Comparison of ENCODE assay signal across 8 mouse cellular contexts in the genomic region with DNA sequence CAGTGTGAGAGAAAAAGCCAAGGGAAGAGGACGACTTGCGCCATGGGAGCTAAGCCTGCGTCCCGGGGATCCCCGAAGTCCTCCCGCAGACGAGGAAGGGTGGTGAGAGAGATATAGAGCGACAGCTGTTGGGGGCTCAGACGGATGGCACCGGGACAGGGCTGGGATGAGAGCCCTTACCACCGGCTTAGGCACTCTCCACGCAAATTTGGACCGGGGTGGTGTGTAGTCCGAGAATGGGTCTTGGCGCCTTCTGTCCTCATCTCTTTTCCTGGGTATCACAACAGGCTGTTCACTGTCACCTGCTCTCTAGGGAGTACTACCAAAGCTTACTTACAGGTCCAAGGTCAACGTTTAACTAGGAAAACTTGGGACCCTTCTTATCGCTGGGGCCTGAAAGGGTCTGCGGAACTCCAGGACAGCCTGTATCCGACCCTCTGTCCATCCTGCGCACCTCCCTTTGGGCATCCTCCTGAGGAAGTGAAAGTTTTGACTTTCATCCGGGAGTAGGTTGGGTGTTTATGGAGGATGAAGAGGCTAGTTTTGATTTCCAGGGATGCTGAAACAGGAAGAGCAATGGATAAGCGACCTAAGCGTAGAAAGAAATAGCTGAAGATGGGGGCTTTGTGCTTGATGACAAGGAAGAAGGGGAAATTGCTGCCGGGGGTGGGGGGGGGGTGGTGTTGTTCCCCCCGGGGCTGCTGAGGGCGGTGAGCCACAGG. TPM values are rescaled to one million over a fixed set of nuclear protein-coding genes. Genes with fewer than 3 reads are reported as not detected.
A peak's percentile ranks its signal among the peaks of the same experiment; 100 is the strongest.
DNase-seq lines count a peak whose midpoint lies in the region; ATAC-seq and TF ChIP-seq lines count a peak whose summit lies in the region.

No protein-coding gene starts in this region.

- no peak for TF ChIP-seq CTCF in CH12.LX (conservative IDR thresholded peaks at IDR 0.05 in 1 of 2, IDR thresholded peaks at IDR 0.05 in 1 of 2; ENCODE audit: low read depth in 2 of 2, low read length in 2 of 2)

- H3K9me3 ChIP-seq in CH12.LX (replicated peaks; ENCODE audit: low read length), result no peaks in the 10 kb centered on the region
- H3K9me3 ChIP-seq in embryonic facial prominence, embryonic 11.5 days (replicated peaks; ENCODE audit: control insufficient read depth, low read length), result no peaks in the 10 kb centered on the region
- H3K9me3 ChIP-seq in limb, embryonic 10.5 days (replicated peaks), result no peaks in the 10 kb centered on the region
- no peaks in the 10 kb centered on the region for H3K9me3 ChIP-seq in neural tube, embryonic 15.5 days (replicated peaks)

- H3K79me2 ChIP-seq in CH12.LX (replicated peaks; ENCODE audit: control insufficient read depth, extremely low read depth, insufficient read depth, poor library complexity, severe bottlenecking), result no peaks in the 10 kb centered on the region

- H3K9ac ChIP-seq in CH12.LX (ENCODE audit: insufficient read depth, low read depth), result 0 out of 2 replicates have a peak overlapping the region, but pooled peaks have one; percentile 11
- H3K9ac ChIP-seq in embryonic facial prominence, embryonic 11.5 days (replicated peaks; ENCODE audit: low read length), result peak overlapping the region; percentile 66
- peak overlapping the region; percentile 58 for H3K9ac ChIP-seq in neural tube, embryonic 15.5 days (replicated peaks)

- H3K27me3 ChIP-seq in CH12.LX (replicated peaks), result no peaks in the 10 kb centered on the region
- H3K27me3 ChIP-seq in embryonic facial prominence, embryonic 11.5 days (ENCODE audit: control insufficient read depth, insufficient read depth, low read length), result no peaks in the 10 kb centered on the region
- peaks cover 28% of the 10 kb centered on the region for H3K27me3 ChIP-seq in limb, embryonic 10.5 days (ENCODE audit: low read depth, poor library complexity, severe bottlenecking)
- peaks cover 12% of the 10 kb centered on the region; the same call in 1 of the 2 replicates for H3K27me3 ChIP-seq in neural tube, embryonic 15.5 days (replicated peaks)

- peak overlapping the region; percentile 69 for H3K4me2 ChIP-seq in CH12.LX (ENCODE audit: insufficient read depth, low read depth, poor library complexity, severe bottlenecking)
- peak overlapping the region; percentile 75 for H3K4me2 ChIP-seq in embryonic facial prominence, embryonic 11.5 days (ENCODE audit: low read depth, low read length)
- peak overlapping the region; percentile 87 for H3K4me2 ChIP-seq in neural tube, embryonic 15.5 days

- H3K4me1 ChIP-seq in CH12.LX (ENCODE audit: control insufficient read depth in 1 of 2, insufficient read depth in 2 of 2), result peaks cover 0 to 14% of the 10 kb centered on the region in 2 experiments; a peak in 2 of 4 replicates
- no peaks in the 10 kb centered on the region for H3K4me1 ChIP-seq in embryonic facial prominence, embryonic 11.5 days (ENCODE audit: control insufficient read depth, insufficient read depth, low read length)
- H3K4me1 ChIP-seq in limb, embryonic 10.5 days, result peaks cover 50% of the 10 kb centered on the region
- H3K4me1 ChIP-seq in neural tube, embryonic 15.5 days, result peaks cover 40% of the 10 kb centered on the region

- no peak for TF ChIP-seq RAD21 in CH12.LX (IDR thresholded peaks at IDR 0.05; ENCODE audit: low read depth, low read length)

- under 1% methylated on average over 26 of the region's 26 CpGs for WGBS in embryonic facial prominence, embryonic 11.5 days
- WGBS in limb, embryonic 10.5 days, result under 1% methylated on average over 26 of the region's 26 CpGs
- under 1% methylated on average over 26 of the region's 26 CpGs for WGBS in neural tube, embryonic 15.5 days

- H3K36me3 ChIP-seq in CH12.LX (replicated peaks in 1 of 2; ENCODE audit: control insufficient read depth in 1 of 2, insufficient read depth in 1 of 2, low read length in 1 of 2), result no peaks in the 10 kb centered on the region
- H3K36me3 ChIP-seq in embryonic facial prominence, embryonic 11.5 days (replicated peaks; ENCODE audit: control insufficient read depth, insufficient read depth, low read depth, low read length), result no peaks in the 10 kb centered on the region
- no peaks in the 10 kb centered on the region for H3K36me3 ChIP-seq in limb, embryonic 10.5 days
- no peaks in the 10 kb centered on the region for H3K36me3 ChIP-seq in neural tube, embryonic 15.5 days

- in situ Hi-C loops in CH12.LX (cut with MboI; ENCODE audit: low pct_ligation_motif_present, low pct_unique_long_range_greater_than_20kb, low sequenced_read_pairs), result loop anchor here (25.0 kb wide), 2 partner anchors 807 to 982 kb away; no protein-coding TSS in a partner anchor

- no peak overlapping the region for H3K27ac ChIP-seq in CH12.LX (ENCODE audit: insufficient read depth, low read depth)
- H3K27ac ChIP-seq in embryonic facial prominence, embryonic 11.5 days (replicated peaks; ENCODE audit: low read depth, low read length), result peak overlapping the region; percentile 31; the same call in 1 of the 2 replicates
- H3K27ac ChIP-seq in limb, embryonic 10.5 days, result peak overlapping the region; percentile 84
- H3K27ac ChIP-seq in neural tube, embryonic 15.5 days (replicated peaks), result peak overlapping the region; percentile 56

- peak; percentile 13; the same call in 1 of the 2 replicates for ATAC-seq in frontal cortex, adult (ENCODE audit: low TSS enrichment)
- ATAC-seq in embryonic facial prominence, embryonic 11.5 days (replicated peaks; ENCODE audit: insufficient number of reproducible peaks, low FRiP score, low TSS enrichment, low read depth), result peak; percentile 19; the same call in 1 of the 2 replicates
- ATAC-seq in neural tube, embryonic 15.5 days (ENCODE audit: low FRiP score), result peak; percentile 23; the same call in 1 of the 2 replicates
- ATAC-seq in inflammation-experienced regulatory T-cells, adult 6 months, result no peak

- no peak for TF ChIP-seq POLR2A in CH12.LX (IDR thresholded peaks at IDR 0.05; ENCODE audit: low read depth, low read length)

- DNase-seq in frontal cortex, adult 2 months (ENCODE audit: extremely low spot score in 1 of 2, low spot score in 1 of 2), result no peak
- DNase-seq in CH12.LX (ENCODE audit: extremely low read depth), result no peak
- peak; percentile 26 for DNase-seq in embryonic facial prominence, embryonic 11.5 days (ENCODE audit: low spot score)
- DNase-seq in limb, embryonic 10.5 days (ENCODE audit: low spot score), result no peak
- DNase-seq in right cerebral cortex, postnatal 4 days, result no peak

- TF ChIP-seq EP300 in CH12.LX (IDR thresholded peaks at IDR 0.05; ENCODE audit: low read length), result no peak

- peak overlapping the region in 2 of 3 experiments; percentile 6 to 47 for H3K4me3 ChIP-seq in CH12.LX (replicated peaks in 1 of 3; ENCODE audit: low read depth in 2 of 3, low read length in 2 of 3, poor library complexity in 1 of 3)
- H3K4me3 ChIP-seq in embryonic facial prominence, embryonic 11.5 days (ENCODE audit: low read depth, low read length), result peak overlapping the region; percentile 60
- H3K4me3 ChIP-seq in limb, embryonic 10.5 days, result peak overlapping the region; percentile 71
- H3K4me3 ChIP-seq in neural tube, embryonic 15.5 days (replicated peaks), result peak overlapping the region; percentile 61

- dilution Hi-C loops in CH12.LX (cut with MboI; ENCODE audit: extremely low pct_ligation_motif_present, extremely low pct_unique_long_range_greater_than_20kb, low sequenced_read_pairs), result no loop called here

TF ChIP-seq in CH12.LX, 34 proteins besides CTCF, POLR2A, EP300 and RAD21:
- TF ChIP-seq ELF1 (IDR thresholded peaks at IDR 0.05; ENCODE audit: low read depth, low read length), result no peak
- TF ChIP-seq NRF1 (IDR thresholded peaks at IDR 0.05; ENCODE audit: low read depth, low read length), result no peak
- no peak for TF ChIP-seq MAZ (IDR thresholded peaks at IDR 0.05; ENCODE audit: low read depth, low read length)
- no peak for TF ChIP-seq KAT2A (IDR thresholded peaks at IDR 0.05; ENCODE audit: insufficient replicate concordance, low read length)
- no peak for TF ChIP-seq SMC3 (IDR thresholded peaks at IDR 0.05; ENCODE audit: low read depth, low read length)
- no peak for TF ChIP-seq MEF2A (IDR thresholded peaks at IDR 0.05; ENCODE audit: borderline replicate concordance, low read depth, low read length)
- no peak for TF ChIP-seq CHD1 (IDR thresholded peaks at IDR 0.05; ENCODE audit: low read depth, low read length)
- no peak for TF ChIP-seq E2F4 (IDR thresholded peaks at IDR 0.05; ENCODE audit: insufficient replicate concordance, low read depth, low read length)
- TF ChIP-seq GABPA (IDR thresholded peaks at IDR 0.05; ENCODE audit: insufficient replicate concordance, low read depth, low read length), result no peak
- TF ChIP-seq PAX5 (IDR thresholded peaks at IDR 0.05; ENCODE audit: low read length), result no peak
- no peak for TF ChIP-seq MXI1 (IDR thresholded peaks at IDR 0.05; ENCODE audit: low read depth, low read length)
- no peak for TF ChIP-seq JUND (conservative IDR thresholded peaks at IDR 0.05; ENCODE audit: low read depth, low read length)

RNA-seq across cellular contexts. Expression of gene Bdnf, which starts 19.8 kb away (rescaled TPM):
- 8.2 and 8.8 TPM in 2 replicates for polyA plus RNA-seq in frontal cortex, adult 2 months (2012; rRNA removed)
- total RNA-seq in CH12.LX (2012; rRNA removed) (0.04 TPM in 2 replicates), CH12.LX (2014; rRNA removed) (not detected in 2 replicates)
- polyA plus RNA-seq in CH12.LX (2012; ENCODE audit: insufficient read length, low read depth), result not detected in 2 replicates
- polyA plus RNA-seq in embryonic facial prominence, embryonic 11.5 days (2014; fragmentation: Nextera tagmentation; extraction: Ambion mirVana), result 6.6 and 7.9 TPM in 2 replicates
- polyA plus RNA-seq in limb, embryonic 10.5 days (2016; fragmentation: Nextera tagmentation; extraction: Ambion mirVana), result 2.4 and 5.3 TPM in 2 replicates
- 5.5 and 5.9 TPM in 2 replicates for polyA plus RNA-seq in neural tube, embryonic 15.5 days (2015; fragmentation: Nextera tagmentation; extraction: Ambion mirVana)
- not detected for polyA plus RNA-seq in inflammation-experienced regulatory T-cells, adult 6 months (2017; shearing (Covaris generic))

Comparison
In these comparisons a context has a peak if more than half of its experiments do, and no peak if none do; other contexts are left out.
1. H3K9ac ChIP-seq: peak in every context shown above with its lines; median percentile 66 in embryonic facial prominence, embryonic 11.5 days; 58 in neural tube, embryonic 15.5 days; 11 in CH12.LX.